Mouse (Mus musculus): ENCODE data around the gene Defa25. TPM values are rescaled to one million over a fixed set of nuclear protein-coding genes. Genes with fewer than 3 reads are reported as not detected.

The Defa25 gene
- not detected for polyA plus RNA-seq (2015; fragmentation: Illumina TruSeq; extraction: RNeasy Lipid Tissue Mini Kit (QIAGEN cat#74804); ENCODE audit: insufficient read depth, low read depth, low replicate concordance)

GRCm38 (mm10) chr8:21084142-21084541 lies at the start of gene Defa25:
Defa25 (plus strand) TSS chr8:21084442.

GRCm38 (mm10) chr8:21054747-21055146 lies 29.5 kb upstream of the Defa25 start, which contains the start of gene Defa23:
Defa23 (plus strand) TSS chr8:21055047.

GRCm38 (mm10) chr8:21064738-21065137 lies 19.5 kb upstream of the Defa25 start, which contains the start of gene Defa35:
Defa35 (plus strand) TSS chr8:21065038.

GRCm38 (mm10) chr8:21095950-21096349 lies 11.7 kb downstream of the Defa25 start, which contains the start of gene Gm14851:
Gm14851 (minus strand) TSS chr8:21096050.

GRCm38 (mm10) chr8:21134342-21134741 lies 50.1 kb downstream of the Defa25 start, which contains the start of gene Defa30:
Defa30 (plus strand) TSS chr8:21134642.

Other genes with a start within 250 kb of the Defa25 start
- not detected for gene Defb33, start 191.8 kb upstream of the Defa25 start, polyA plus RNA-seq (2015; fragmentation: Illumina TruSeq; extraction: RNeasy Lipid Tissue Mini Kit (QIAGEN cat#74804); ENCODE audit: insufficient read depth, low read depth, low replicate concordance)
- gene Gm15056, start 181.8 kb upstream of the Defa25 start, polyA plus RNA-seq (2015; fragmentation: Illumina TruSeq; extraction: RNeasy Lipid Tissue Mini Kit (QIAGEN cat#74804); ENCODE audit: insufficient read depth, low read depth, low replicate concordance), result not detected
- gene Gm6040, start 162.4 kb upstream of the Defa25 start, polyA plus RNA-seq (2015; fragmentation: Illumina TruSeq; extraction: RNeasy Lipid Tissue Mini Kit (QIAGEN cat#74804); ENCODE audit: insufficient read depth, low read depth, low replicate concordance), result not detected
- gene AY761185, start 139.7 kb upstream of the Defa25 start, polyA plus RNA-seq (2015; fragmentation: Illumina TruSeq; extraction: RNeasy Lipid Tissue Mini Kit (QIAGEN cat#74804); ENCODE audit: insufficient read depth, low read depth, low replicate concordance), result not detected
- gene Defa21, start 58.9 kb upstream of the Defa25 start, polyA plus RNA-seq (2015; fragmentation: Illumina TruSeq; extraction: RNeasy Lipid Tissue Mini Kit (QIAGEN cat#74804); ENCODE audit: insufficient read depth, low read depth, low replicate concordance), result not detected
- gene Defa23, start 29.4 kb upstream of the Defa25 start, polyA plus RNA-seq (2015; fragmentation: Illumina TruSeq; extraction: RNeasy Lipid Tissue Mini Kit (QIAGEN cat#74804); ENCODE audit: insufficient read depth, low read depth, low replicate concordance), result not detected
- not detected for gene Defa35, start 19.4 kb upstream of the Defa25 start, polyA plus RNA-seq (2015; fragmentation: Illumina TruSeq; extraction: RNeasy Lipid Tissue Mini Kit (QIAGEN cat#74804); ENCODE audit: insufficient read depth, low read depth, low replicate concordance)
- not detected for gene Gm14851, start 11.6 kb downstream of the Defa25 start, polyA plus RNA-seq (2015; fragmentation: Illumina TruSeq; extraction: RNeasy Lipid Tissue Mini Kit (QIAGEN cat#74804); ENCODE audit: insufficient read depth, low read depth, low replicate concordance)
- gene Defa30, start 50.2 kb downstream of the Defa25 start, polyA plus RNA-seq (2015; fragmentation: Illumina TruSeq; extraction: RNeasy Lipid Tissue Mini Kit (QIAGEN cat#74804); ENCODE audit: insufficient read depth, low read depth, low replicate concordance), result not detected
- not detected for gene Defa22, start 77.8 kb downstream of the Defa25 start, polyA plus RNA-seq (2015; fragmentation: Illumina TruSeq; extraction: RNeasy Lipid Tissue Mini Kit (QIAGEN cat#74804); ENCODE audit: insufficient read depth, low read depth, low replicate concordance)
- not detected for gene Defa31, start 107.2 kb downstream of the Defa25 start, polyA plus RNA-seq (2015; fragmentation: Illumina TruSeq; extraction: RNeasy Lipid Tissue Mini Kit (QIAGEN cat#74804); ENCODE audit: insufficient read depth, low read depth, low replicate concordance)
- gene Gm15293, start 117.1 kb downstream of the Defa25 start, polyA plus RNA-seq (2015; fragmentation: Illumina TruSeq; extraction: RNeasy Lipid Tissue Mini Kit (QIAGEN cat#74804); ENCODE audit: insufficient read depth, low read depth, low replicate concordance), result not detected
- not detected for gene Gm15292, start 165.3 kb downstream of the Defa25 start, polyA plus RNA-seq (2015; fragmentation: Illumina TruSeq; extraction: RNeasy Lipid Tissue Mini Kit (QIAGEN cat#74804); ENCODE audit: insufficient read depth, low read depth, low replicate concordance)
- gene Defa27, start 231.1 kb downstream of the Defa25 start, polyA plus RNA-seq (2015; fragmentation: Illumina TruSeq; extraction: RNeasy Lipid Tissue Mini Kit (QIAGEN cat#74804); ENCODE audit: insufficient read depth, low read depth, low replicate concordance), result not detected
- gene Defa29, start 242.6 kb downstream of the Defa25 start, polyA plus RNA-seq (2015; fragmentation: Illumina TruSeq; extraction: RNeasy Lipid Tissue Mini Kit (QIAGEN cat#74804); ENCODE audit: insufficient read depth, low read depth, low replicate concordance), result not detected